Mouse (Mus musculus): Measurements from ENCODE around the gene Map2k6.

DNA sequence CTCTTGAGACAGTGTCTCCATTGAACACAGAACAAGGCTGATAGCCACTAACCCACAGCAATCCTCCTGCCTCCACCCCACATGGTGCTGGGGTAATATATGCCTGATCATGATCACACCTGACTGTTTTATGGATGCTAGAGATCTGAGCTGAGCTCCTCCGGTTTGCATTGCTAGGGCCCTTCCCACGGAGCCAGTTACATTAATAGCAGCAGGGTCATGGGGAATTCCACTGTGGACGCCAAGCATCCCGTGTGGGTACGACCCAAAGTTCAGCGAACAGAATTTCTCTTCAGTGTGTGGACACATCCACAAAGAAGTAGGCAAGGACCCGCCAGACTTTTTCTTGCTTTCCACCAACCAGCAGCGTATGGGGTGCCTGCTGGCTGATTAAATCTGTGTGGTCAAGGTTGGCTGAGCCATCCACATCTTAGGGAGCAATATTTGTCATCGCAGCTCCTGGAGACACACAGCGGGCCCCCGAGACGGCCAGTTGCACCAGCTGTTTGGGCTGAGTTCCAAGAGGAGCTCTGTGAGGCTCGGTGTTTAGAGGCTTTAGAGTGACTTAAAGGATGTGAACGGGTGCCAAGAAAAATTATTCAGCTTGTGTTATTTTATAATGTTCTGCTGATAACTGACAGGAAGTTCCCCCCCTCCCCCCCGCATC lies 51.3 kb downstream of the Map2k6 start:
- TF ChIP-seq CTCF (IDR thresholded peaks at IDR 0.05; ENCODE audit: low read depth, low read length) (no peak), POLR2A (IDR thresholded peaks at IDR 0.05; ENCODE audit: extremely low read depth, insufficient read depth, low read length) (no peak)

Measured in liver, adult 2 months (tissue).